Mouse (Mus musculus): ENCODE measurements around the gene Kdsr.
"Not testable (repeated sequence)": the region's sequence is repeated elsewhere in the genome, so short reads cannot be mapped to it uniquely, and the experiment has no call there.

Gene Kdsr

GRCm38 (mm10) chr1:106739810-106740209 lies 19.7 kb downstream of the Kdsr start:
- DNase-seq (ENCODE audit: low read depth, low spot score), result no peak

DNA sequence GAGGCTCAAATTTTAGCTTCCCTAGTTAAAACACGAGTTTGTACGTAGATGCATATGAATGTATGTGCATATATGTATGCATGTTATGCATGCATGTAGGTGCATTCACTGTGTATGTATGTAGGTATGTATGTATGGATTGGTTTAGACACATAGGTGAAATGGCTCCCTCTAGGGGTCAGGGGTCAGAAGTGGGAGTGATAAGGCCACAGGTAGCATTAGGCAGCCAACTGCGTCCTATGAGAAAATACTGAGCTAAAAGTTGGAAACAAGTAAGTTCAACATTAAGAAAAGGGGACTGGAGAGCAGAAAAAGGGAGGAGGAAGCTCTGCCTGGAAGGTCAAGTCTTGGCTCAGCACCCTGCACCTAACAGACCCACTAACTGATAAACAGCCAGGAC lies 21.4 kb downstream of the Kdsr start:
- DNase-seq (ENCODE audit: low read depth, low spot score), result no peak

DNA sequence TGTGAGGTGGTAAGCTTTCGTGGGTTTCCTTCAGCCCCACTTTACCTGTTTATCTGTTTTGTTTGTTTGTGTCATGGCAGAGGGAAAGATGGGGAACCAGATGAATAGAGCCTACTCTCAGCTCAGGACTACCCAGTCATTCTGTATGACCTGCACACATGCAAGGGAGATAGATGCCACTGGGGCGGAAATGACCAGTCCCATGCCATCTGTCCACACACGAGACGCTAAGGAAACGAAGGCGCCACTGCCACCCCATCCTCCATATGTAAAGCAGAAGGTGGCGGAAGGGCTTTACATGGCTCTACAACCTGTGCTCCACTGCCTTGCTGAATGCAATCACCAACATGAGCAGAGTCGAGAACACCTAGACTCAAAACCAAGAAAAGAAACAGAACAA lies 23.3 kb downstream of the Kdsr start:
- no peak for DNase-seq (ENCODE audit: low read depth, low spot score)

- DNase-seq (ENCODE audit: low read depth, low spot score), result no peak
Observed at GRCm38 (mm10) chr1:106735586-106735985, 23.9 kb downstream of the Kdsr start.

- no peak for DNase-seq (ENCODE audit: low read depth, low spot score)
Observed at GRCm38 (mm10) chr1:106722061-106722460, 37.5 kb downstream of the Kdsr start.

GRCm38 (mm10) chr1:106717736-106718135 lies 41.8 kb downstream of the Kdsr start:
- DNase-seq (ENCODE audit: low read depth, low spot score), result not testable (repeated sequence)

GRCm38 (mm10) chr1:106717071-106717601 lies 42.4 kb downstream of the Kdsr start:
- no peak for DNase-seq (ENCODE audit: low read depth, low spot score)

- no peak for DNase-seq (ENCODE audit: low read depth, low spot score)
Observed at GRCm38 (mm10) chr1:106716141-106716540, 43.4 kb downstream of the Kdsr start.

GRCm38 (mm10) chr1:106715111-106716083 lies 44.1 kb downstream of the Kdsr start:
- no peak for DNase-seq (ENCODE audit: low read depth, low spot score)

GRCm38 (mm10) chr1:106714530-106714981 lies 45.0 kb downstream of the Kdsr start:
- no peak for DNase-seq (ENCODE audit: low read depth, low spot score)

- peak; percentile 44 for DNase-seq (ENCODE audit: low read depth, low spot score)
Observed at GRCm38 (mm10) chr1:106713621-106714529, 45.7 kb downstream of the Kdsr start, which contains the start of gene Bcl2. Gene Bcl2, minus strand, starts transcription at chr1:106714274.

- DNase-seq (ENCODE audit: low read depth, low spot score), result no peak
Observed at GRCm38 (mm10) chr1:106712330-106712729, 47.2 kb downstream of the Kdsr start.

GRCm38 (mm10) chr1:106711356-106712125 lies 48.0 kb downstream of the Kdsr start:
- DNase-seq (ENCODE audit: low read depth, low spot score), result no peak

GRCm38 (mm10) chr1:106710202-106710601 lies 49.3 kb downstream of the Kdsr start:
- no peak for DNase-seq (ENCODE audit: low read depth, low spot score)

DNA sequence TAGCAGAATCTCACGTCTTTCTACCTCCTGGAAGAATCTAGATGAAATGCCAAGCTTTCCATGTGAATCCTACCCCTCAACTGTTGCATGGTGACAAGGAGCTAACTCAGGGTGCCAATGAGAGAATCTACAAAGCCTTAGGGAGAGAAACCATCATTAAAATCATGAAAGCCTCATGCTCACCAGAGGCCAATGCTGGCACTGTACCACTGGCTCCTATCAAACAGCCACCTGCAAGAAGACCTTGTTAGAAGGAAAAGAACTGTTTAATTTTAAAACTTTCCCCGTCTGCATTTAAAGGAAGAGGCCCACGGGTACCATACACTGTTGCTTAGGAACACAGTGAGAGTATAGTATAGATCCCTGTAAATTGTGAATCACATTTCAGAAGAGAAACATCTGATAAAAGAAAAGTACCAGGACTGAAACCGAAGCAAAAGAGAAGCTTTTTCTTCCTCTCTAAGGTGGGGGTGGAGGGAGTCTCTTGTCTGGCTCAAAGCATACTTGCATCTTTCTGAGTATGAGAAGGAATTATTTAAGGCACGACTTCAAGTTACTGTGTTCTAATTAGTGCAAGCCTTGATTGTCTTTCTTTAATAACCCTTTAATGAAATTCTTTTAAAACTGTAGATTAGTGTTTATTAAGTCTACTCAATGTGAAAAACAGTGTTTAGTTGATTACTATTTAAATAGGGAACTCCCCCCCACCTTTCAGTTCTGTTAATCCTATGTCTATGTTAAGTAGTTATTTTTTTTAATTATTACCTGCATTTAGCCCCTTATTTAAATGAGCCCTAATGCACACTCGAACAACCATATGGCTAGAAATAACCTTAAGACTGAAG lies 52.3 kb downstream of the Kdsr start:
- no peak for DNase-seq (ENCODE audit: low read depth, low spot score)

- no peak for DNase-seq (ENCODE audit: low read depth, low spot score)
Observed at GRCm38 (mm10) chr1:106703183-106703582, 56.3 kb downstream of the Kdsr start.

DNA sequence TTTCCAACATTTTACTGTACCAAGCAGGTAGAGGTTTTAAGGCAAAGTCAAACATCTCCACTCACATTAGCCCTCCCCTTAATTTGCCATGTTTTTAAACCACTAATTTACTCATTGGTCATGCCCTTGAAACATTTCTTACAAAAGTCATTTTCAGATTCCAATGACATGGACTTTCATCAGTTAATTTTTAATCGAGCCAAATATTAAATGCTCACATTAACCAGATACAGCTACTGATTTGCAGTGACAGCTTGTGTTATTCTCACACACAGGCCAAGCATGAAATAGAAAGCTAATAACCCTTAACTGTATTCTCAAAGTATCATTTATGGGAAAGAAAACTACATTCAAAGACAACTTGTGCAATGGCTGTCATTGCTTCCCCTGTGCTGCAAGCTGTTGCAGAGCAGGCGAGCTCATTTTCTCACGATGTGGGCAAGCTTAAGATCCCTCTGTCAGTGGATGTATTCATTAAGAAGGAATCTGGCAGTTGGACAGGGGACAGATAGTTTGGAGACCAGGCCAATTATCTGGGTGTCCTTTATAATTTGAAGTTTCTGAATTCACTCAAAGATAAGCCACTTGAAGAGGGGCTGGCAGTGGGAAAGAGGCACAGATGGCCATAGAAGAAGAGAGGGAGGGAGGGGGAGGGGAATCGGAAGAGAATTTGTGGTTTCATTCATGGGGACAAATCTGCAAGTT lies 56.9 kb downstream of the Kdsr start:
- no peak for DNase-seq (ENCODE audit: low read depth, low spot score)

GRCm38 (mm10) chr1:106700520-106701114 lies 58.9 kb downstream of the Kdsr start:
- DNase-seq (ENCODE audit: low read depth, low spot score), result no peak

- no peak for DNase-seq (ENCODE audit: low read depth, low spot score)
Observed at GRCm38 (mm10) chr1:106696472-106696871, 63.1 kb downstream of the Kdsr start.

All from skeletal muscle tissue, adult 2 months (tissue).